Mouse (Mus musculus) MEL (cell line): ENCODE data around the gene Hao2.
A peak's percentile ranks its signal among the peaks of the same experiment; 100 is the strongest.

Source experiments
- CTCF ChIP-seq, 3 experiments: IDR thresholded peaks in 2 of 3; conservative IDR thresholded peaks in 1 of 3; 2 replicates each; pipeline ENCODE4 v1.5.1; 2011 to 2012; ENCODE audit warnings: low read length in 3 of 3, low read depth in 2 of 3, mild to moderate bottlenecking in 2 of 3, improper control_type of control experiment in 1 of 3, inconsistent platforms in 1 of 3, mixed read lengths in 1 of 3, moderate library complexity in 1 of 3; ENCODE audit not compliant: control insufficient read depth in 1 of 3, insufficient read depth in 1 of 3, poor library complexity in 1 of 3, severe bottlenecking in 1 of 3
- HCFC1 ChIP-seq: IDR thresholded peaks from 2 replicates; pipeline ENCODE4 v1.6.1; 2012; ENCODE audit warnings: low read depth, mild to moderate bottlenecking, inconsistent platforms, low read length, improper control_type of control experiment, moderate library complexity
- KAT2A ChIP-seq: conservative IDR thresholded peaks from 2 replicates; pipeline ENCODE4 v1.6.1; 2012; ENCODE audit warnings: low read depth, low read length, improper control_type of control experiment, inconsistent platforms
- POLR2A ChIP-seq, 2 experiments: IDR thresholded peaks; 2 replicates each; pipeline ENCODE4 v1.6.1; 2011 to 2012; ENCODE audit warnings: low read length in 2 of 2, mild to moderate bottlenecking in 2 of 2, control low read depth in 1 of 2, improper control_type of control experiment in 1 of 2, low read depth in 1 of 2, moderate library complexity in 1 of 2; ENCODE audit not compliant: control insufficient read depth in 1 of 2, insufficient read depth in 1 of 2, poor library complexity in 1 of 2
- TBP ChIP-seq: IDR thresholded peaks from 2 replicates; pipeline ENCODE4 v1.8.0; 2011; ENCODE audit warnings: low read depth, low read length, improper control_type of control experiment
- ZMIZ1 ChIP-seq: IDR thresholded peaks from 2 replicates; pipeline ENCODE4 v1.6.1; 2012; ENCODE audit warnings: low read depth, mild to moderate bottlenecking, inconsistent platforms, low read length, improper control_type of control experiment, moderate library complexity

DNA sequence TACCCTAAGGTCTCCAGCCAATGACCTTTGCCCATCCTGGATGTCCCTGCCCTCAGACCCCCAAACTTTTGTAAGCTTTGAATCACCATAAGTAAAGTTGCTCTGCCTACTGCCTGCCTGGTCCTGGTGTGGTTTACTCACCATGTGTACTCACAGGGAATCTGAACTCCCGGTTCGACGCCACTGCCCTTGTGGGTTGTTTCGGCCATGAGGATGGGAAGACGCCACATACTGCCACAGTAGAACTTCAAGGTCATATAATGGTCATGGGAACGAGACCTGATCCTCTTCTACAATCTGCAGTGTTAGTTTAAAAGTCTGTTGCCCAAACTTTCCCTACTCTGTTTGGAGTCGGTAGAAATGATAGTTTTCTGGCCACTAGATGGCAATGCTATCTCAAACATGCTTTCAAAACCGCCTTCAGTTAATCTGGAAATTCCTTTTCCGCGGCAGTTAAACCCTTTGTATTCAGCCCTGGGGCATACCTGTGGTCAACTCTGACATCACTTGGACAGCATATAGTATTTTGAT, 2.1 kb upstream of the Hao2 start:
- TF ChIP-seq ZMIZ1: no peak
- peak; percentile 8 to 67 (median 30); a peak in 3 of 6 replicates for TF ChIP-seq CTCF (IDR thresholded peaks at IDR 0.05 in 2 of 3, conservative IDR thresholded peaks at IDR 0.05 in 1 of 3; ENCODE audit: control insufficient read depth in 1 of 3, insufficient read depth in 1 of 3, low read depth in 2 of 3, low read length in 3 of 3, poor library complexity in 1 of 3, severe bottlenecking in 1 of 3)
- TF ChIP-seq POLR2A (IDR thresholded peaks at IDR 0.05; ENCODE audit: control insufficient read depth in 1 of 2, insufficient read depth in 1 of 2, low read depth in 1 of 2, low read length in 2 of 2, poor library complexity in 1 of 2): no peak
- no peak for TF ChIP-seq KAT2A
- no peak for TF ChIP-seq TBP
- no peak for TF ChIP-seq HCFC1
